Mouse (Mus musculus): Measurements from ENCODE around the gene Kazn. TPM values are rescaled to one million over a fixed set of nuclear protein-coding genes. Genes with fewer than 3 reads are reported as not detected.

Gene Kazn
- total RNA-seq, 2 experiments from 2014 or later: 1.8 to 2.6 TPM

DNA sequence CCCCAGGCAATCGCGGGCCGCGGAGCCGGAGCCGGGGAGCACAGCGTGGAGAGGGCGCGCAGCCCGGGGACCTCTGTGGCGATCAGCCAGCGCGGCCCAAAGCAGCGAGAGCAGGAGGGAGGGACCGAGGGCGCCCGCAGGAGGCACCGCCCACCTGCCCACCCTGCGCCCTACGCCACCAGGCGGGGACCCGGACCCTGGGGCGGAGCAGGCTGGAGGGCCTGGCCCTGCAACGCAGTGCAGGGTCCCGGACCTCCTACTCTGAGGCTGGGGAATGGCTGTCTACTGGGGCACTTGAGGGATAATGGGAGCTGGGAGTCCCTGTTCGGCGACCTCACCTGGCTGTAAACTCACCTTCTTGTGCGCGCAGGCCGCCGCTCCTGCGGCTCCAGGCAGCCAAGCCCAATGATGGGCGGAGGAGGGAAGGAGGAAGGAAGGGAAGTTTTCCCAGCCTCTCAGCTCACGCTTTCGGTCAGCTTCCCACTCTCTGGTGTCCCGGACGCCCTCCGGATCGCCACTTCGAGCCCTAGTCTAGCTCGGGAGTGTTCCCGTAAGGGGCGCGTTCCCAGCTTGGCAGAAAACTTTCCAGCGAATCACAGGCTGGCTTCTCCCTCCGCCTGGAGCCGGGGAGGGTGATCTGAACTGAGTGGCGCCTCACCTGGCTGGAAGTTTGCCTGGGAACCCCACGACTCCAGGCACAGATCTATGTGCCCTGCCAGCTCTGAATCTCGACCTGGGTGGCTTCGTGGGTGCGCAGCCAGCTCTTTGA, 154.9 kb downstream of the Kazn start, which contains the start of gene Tmem51:
Tmem51 (minus strand) TSS at position 174 of the 769 bp plus-strand sequence.
- peak in 1 of 2 experiments; percentile 36 for DNase-seq
- intact Hi-C loops (cut with DNase I): no loop called here

DNA sequence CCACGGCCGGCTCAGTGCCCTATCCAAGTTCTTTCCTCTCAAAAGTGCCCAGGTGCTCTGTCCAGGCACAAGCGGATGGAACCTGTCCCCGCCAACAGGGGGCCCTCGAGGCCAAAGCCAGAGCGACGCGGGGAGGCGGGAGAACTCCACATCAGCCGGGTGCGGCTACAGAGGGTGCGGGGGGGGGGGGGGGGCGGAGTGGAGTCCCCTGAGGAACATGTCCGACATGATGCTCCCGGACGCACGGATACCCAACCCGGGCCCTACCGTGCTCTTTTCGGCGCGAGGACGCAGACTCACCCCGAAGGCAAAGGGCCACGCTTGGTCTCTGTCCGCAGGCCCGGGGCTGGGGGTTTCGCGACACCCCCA, 155.5 kb downstream of the Kazn start:
- peak; percentile 40 to 58 for DNase-seq
- intact Hi-C loops (cut with DNase I): no loop called here

- intact Hi-C loops (cut with DNase I): no loop called here
- DNase-seq: no peak
Observed at GRCm38 (mm10) chr4:142083193-142083592, 156.0 kb downstream of the Kazn start.

DNA sequence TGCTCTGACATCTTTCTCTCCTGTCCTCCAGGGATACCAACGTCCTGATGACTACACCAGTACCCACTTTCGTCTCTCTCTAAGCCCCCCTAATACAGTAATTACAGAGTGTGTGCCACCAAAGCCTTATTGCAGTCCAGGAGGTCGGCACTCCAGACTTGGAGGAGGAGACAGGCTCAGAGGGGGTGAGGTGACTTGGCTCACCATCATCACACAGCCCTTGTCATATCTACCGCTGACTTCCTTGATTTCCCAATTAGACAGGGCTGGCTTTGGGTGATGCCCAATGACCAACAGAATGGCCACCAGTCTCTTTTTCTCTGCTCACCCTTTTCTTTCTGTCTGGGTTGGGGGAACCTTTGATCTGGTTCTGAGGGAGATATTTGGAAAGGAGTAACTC, 156.5 kb downstream of the Kazn start:
- intact Hi-C loops (cut with DNase I): no loop called here
- no peak for DNase-seq

DNA sequence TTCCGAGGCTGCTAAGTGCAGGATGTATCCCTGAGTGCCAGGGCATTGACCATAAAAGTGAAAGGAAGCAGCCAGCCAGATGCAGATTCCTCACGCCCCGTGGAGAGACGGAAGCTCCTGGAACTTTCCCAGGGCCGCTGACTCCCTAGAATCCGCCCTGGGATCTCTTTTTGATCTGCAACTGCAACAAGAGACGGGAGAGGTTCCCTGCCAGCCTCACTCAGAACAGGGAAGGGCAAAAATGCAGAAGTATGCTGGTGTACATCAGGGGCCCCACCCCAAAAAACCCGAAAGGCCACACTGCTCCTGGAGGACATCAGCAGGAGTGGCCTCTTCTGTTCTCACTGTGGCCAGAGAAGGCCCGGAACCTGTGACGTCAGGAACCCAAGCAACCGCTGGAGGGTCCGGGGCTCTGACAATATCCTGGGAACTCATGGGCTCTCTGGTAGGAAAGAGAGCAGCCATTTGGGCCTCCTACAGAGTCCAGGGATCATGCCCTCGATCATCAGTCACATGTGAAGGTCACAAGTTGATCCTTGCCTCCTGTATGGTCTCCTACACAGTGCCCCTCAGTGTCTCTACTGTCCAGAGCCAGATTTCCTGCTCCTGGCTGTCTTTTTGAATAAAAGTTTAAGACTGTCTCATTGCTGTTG, 157.4 kb downstream of the Kazn start:
- intact Hi-C loops (cut with DNase I): no loop called here

GRCm38 (mm10) chr4:142080901-142081630, 158.1 kb downstream of the Kazn start:
- intact Hi-C loops (cut with DNase I): no loop called here
- peak; percentile 44 to 45 for DNase-seq

More for the DNA sequence above, 157.4 kb downstream of the Kazn start:
- peak in 1 of 2 experiments; percentile 47 for DNase-seq

GRCm38 (mm10) chr4:142080487-142080767, 158.8 kb downstream of the Kazn start:
- intact Hi-C loops (cut with DNase I): no loop called here
- no peak for DNase-seq

- intact Hi-C loops (cut with DNase I): no loop called here
- no peak for DNase-seq
Observed at GRCm38 (mm10) chr4:142079629-142080486, 159.3 kb downstream of the Kazn start.

DNA sequence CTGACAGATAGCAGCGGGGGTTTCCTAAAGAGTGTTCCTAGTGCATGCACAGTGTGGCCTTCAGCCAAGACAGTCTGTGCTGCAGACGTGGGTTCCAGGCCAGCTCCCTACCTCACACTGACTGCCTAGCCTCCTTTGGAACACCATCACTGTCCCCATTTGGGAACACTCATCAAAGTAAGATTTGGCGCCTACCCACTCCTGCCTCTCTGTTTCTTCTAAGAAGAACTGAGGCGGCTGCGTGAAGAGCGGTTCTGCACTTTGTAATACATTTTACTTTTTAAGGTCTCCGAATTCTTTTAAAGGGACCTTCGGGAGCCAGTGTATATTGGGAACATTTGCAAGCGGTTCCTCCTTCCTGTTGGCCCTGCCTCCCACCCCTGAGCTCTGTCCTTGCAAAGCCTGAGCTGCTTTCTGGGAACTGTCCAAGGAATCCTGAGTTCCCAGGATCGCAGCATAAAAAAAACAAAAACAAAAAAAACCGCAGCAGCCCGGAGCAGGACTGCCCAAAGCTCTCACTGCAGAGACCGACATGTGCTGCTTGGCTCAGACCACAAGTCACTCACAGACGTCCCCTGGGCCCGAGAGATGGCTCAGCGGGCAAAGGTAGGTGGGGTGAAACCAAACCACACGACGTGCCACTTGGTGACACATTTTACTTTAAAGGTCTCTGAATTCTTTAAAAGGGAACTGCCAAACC, 161.5 kb downstream of the Kazn start:
- no peak for DNase-seq
- intact Hi-C loops (cut with DNase I): no loop called here

DNA sequence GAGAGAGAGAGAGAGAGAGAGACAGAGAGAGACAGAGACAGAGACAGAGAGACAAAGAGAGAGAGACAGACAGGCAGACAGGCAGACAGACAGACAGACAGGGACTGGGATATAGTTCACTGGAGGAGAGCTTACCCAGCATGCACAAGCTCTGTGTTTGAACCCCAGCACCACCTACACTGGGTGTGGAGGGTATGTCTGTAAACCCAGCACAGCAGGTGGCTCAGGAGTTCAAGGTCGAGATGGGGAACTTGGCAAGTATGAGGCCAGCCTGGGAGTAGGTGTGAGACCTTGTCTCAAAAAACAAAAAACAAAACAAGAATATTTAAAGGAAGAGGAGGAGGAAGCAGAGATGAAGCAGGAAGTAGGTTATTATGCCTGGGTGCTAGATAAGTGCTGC, 162.3 kb downstream of the Kazn start:
- no peak for DNase-seq
- intact Hi-C loops (cut with DNase I): no loop called here

DNA sequence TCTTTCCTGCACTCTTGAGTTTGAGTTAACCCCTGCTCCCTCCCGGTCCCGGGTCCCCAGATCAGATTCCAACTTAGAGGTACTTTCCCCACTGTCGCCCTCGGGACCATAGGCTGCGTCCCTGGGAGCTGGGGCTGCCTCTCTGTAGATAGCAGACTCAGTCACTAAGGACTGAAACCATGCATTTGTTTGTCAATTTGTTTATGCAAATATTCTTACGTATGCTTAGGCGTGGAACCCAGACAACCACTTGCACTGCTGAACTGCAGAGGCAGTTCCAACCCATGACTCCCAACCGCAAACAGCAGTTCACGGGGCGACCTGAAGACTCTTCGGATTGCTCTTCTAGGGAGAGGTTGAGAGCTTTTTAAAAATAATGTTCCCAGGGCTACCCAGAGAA, 163.3 kb downstream of the Kazn start:
- intact Hi-C loops (cut with DNase I): no loop called here
- no peak for DNase-seq

DNA sequence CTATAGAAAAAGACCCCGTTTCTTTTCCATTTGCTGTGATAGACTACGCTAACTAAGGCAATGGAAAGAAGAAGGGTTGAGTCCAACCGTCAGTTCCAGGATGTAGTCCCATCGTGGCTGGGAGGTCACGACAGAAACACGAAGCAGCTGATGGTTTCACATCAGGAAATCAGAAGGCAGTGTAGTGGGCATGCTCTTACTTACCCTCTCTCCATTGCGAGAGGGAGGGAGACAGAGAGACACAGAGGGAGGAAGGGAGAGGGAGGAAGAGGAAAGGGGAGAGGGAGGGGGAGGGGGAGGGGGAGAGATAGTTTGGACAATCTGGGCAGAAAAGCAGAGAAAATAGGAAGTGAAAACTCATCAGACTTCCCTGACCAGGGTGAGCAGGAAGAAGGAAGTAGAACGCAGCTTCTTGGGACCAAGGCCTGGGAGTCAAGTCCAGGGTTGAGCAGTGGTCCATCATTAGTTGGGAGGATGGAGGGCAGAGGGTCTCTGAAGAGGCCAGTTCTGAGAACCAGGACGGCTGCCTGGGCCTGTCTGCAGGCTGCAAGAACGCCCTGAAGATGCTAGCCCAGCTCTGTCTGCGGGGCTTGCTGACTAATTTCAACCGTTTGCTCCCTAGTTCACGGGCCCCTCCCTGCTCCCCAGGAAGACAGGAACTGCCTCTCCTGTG, 165.0 kb downstream of the Kazn start:
- DNase-seq: no peak
- intact Hi-C loops (cut with DNase I): no loop called here

DNA sequence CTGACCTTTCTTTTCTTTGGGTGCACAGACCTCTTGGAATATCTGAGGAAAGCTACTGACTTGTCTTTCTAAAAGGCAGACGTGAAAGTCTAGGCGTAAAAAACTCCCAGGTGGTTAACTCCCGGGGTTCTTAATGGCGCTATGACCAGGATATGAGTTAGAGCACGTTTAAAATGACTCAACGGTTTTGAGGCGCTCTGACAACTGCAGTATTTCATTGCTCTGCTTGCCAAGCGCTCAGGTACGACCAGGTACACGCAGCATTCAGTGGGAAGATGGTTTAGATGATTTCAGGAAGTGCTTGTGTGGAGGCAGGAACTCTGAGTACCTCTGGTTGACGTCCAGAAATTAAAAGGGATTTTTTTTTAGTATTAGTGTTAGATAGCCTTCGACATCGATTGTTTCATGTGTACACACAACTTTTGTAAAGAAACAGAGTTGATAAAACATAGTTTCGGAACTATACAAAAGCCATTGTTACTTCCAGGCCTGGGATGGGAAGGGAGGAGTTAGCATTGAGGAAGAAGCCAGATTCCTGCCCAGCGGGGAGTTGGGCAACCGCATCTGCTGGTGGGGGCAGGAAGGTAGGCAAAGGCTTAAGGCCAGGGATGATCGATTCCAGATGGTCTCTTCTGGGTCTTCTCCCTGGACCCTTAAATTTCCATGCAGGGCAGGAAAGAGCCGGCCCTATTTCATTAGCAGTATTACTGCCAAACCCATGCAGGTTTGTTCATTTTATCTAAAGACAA, 167.8 kb downstream of the Kazn start:
- no peak for DNase-seq

GRCm38 (mm10) chr4:142070840-142071239, 168.4 kb downstream of the Kazn start:
- DNase-seq: no peak
- intact Hi-C loops (cut with DNase I): no loop called here

More for the DNA sequence above, 167.8 kb downstream of the Kazn start:
- intact Hi-C loops (cut with DNase I): no loop called here

- no peak for DNase-seq
- intact Hi-C loops (cut with DNase I): no loop called here
Observed at GRCm38 (mm10) chr4:142068899-142069812, 170.0 kb downstream of the Kazn start.

GRCm38 (mm10) chr4:142066576-142066975, 172.6 kb downstream of the Kazn start:
- intact Hi-C loops (cut with DNase I): no loop called here
- no peak for DNase-seq

DNA sequence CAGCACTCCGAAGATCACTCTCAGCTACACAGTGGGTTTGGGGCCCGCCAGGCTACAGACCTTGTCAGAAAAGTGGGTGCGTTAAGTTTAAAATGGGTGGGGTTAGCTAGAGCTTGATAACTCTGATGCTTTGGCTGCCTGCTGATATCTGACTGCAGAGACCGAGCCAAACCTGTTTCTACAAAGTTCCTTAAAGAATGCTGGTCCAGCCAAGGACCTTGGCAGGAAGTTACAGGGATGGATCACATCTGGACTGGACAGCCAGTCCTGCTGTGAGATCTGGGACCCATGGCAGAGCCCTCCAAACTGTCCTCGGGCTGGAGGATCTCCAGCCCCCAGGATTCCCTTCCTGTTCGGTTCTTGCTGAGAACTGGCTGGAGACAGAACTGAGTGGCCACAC, 173.4 kb downstream of the Kazn start:
- intact Hi-C loops (cut with DNase I): no loop called here
- no peak for DNase-seq

DNA sequence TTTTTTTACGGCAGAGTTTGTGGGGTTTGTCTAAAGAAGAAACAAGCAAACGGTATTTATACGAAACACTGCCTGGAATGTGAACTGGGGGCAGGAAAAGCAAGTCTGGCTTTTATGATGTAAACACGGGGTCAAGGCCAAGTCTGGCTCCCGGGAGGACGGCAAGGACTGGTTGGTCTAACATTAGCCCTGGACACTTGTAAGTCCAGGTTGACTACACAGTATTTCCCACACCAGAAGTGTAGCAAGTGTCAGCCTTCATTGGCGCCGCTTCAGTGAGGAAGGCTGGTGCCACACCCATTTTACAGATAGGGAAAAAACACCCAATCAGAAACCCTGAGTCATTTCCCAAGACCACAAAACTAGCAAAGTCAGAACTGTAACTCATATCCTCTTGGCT, 173.9 kb downstream of the Kazn start:
- DNase-seq: peak in 1 of 2 experiments; percentile 51
- intact Hi-C loops (cut with DNase I): no loop called here
